Mouse (Mus musculus) kidney, adult 8-10 months (tissue): Measurements from ENCODE around the gene 1700074P13Rik.
"Not testable (repeated sequence)": the region's sequence is repeated elsewhere in the genome, so short reads cannot be mapped to it uniquely, and the experiment has no call there.

Experiments used
- DNase-seq, 2 experiments: peaks; one replicate each; pipeline ENCODE4 v3.0.0; 2022

The 1700074P13Rik gene

DNA sequence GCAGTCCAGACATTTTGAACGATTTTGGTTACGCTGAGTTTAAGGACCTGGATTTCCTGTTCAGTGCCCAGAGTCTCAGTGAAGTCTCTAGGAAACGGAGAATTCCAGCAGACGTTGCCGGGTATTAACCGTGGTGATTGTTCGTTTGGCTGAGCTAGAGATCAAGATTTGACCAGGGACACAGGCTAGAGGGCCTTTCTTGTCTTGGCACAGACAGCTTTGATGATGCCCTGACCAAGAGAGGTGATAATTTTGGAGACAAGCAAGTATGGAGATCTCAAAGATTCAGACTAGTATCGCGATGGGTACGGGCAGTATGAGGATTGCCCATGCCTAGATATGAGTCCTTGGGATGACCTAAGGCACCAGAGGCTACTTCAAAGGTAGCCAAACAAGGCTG is at the start of gene 1700074P13Rik:
1700074P13Rik (minus strand) TSS at position 101 of the 400 bp plus-strand sequence.
- no peak for DNase-seq

DNA sequence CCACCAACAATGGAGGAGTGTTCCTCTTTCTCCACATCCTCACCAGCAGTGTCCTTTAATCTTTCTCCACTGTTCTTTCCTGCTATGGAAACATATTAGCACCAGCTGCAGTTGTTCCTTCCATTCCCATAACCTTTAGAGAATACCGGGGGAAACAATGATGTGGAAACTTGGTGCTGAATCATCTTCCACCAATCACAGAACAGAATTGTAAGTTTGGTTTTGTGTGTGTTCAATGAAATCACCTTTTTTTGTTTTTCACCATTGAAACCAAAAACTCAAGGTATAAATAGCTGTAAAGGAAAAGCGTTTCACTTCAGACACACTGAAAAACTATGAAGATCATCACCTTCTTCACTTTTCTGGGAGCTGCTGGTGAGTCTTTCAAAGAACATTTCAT is 24.1 kb upstream of the 1700074P13Rik start, which contains the start of gene 1810009J06Rik:
1810009J06Rik (plus strand) TSS at position 301 of the 400 bp plus-strand sequence.
- DNase-seq = not testable (repeated sequence)

DNA sequence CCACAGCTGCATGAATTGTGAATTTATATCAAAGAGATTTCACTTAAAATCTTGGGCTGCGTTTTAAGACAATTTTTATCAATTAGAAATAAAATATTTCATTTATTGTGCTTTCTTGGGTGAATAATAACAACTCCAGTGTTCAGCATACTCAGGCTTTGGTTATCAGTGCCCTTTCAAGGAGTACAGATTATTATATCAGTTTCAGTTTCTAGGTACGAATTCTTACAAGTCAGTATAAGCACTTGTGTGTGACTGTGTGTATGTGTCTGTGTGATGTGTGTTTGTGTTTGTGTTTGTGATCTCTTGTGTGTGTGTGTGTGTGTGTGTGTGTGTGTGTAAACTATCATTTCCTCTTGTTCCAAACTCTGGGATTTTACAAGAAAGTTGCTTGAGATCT is 13.4 kb upstream of the 1700074P13Rik start:
- DNase-seq = no peak

DNA sequence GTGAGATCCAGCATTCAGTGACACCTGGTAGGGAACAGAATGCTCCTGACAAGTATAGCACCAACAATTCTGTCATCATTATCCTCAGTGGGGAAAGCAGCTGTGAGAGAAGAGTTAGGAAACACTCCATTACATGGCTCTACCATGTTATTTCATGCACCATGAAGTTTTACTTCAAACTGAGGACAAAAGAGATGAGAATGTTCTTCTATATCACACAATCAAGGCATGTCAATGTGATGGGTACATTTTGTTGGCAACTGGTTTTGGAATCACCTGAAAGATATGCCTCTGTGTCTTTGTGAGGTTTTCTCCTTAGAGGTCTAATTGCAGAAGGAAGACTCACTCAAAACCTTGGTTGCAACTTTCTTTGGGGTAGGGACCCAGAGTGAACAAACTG is 11.4 kb upstream of the 1700074P13Rik start, which contains the start of gene Gm4744:
Gm4744 (minus strand) TSS at position 101 of the 400 bp plus-strand sequence.
- no peak for DNase-seq

DNA sequence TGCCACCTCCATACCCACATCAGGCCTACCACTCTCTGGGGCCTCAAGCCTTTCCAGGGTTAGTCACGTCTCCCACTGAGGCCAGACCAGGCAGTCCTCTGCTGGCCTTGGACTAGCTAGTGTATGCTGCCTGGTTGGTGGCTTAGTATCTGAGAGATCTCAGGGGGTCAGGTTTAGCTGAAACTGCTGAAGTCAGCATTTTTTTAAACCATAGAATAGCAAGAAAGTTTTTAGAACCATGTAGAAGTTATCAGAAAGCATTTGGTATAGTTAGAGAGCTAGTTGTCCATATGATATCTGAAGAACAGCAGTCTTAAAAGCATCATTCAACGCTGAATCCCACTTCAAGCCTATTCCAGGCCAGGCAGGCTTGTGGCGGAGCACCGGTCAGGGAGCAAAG is 20.4 kb downstream of the 1700074P13Rik start:
- DNase-seq = no peak

DNA sequence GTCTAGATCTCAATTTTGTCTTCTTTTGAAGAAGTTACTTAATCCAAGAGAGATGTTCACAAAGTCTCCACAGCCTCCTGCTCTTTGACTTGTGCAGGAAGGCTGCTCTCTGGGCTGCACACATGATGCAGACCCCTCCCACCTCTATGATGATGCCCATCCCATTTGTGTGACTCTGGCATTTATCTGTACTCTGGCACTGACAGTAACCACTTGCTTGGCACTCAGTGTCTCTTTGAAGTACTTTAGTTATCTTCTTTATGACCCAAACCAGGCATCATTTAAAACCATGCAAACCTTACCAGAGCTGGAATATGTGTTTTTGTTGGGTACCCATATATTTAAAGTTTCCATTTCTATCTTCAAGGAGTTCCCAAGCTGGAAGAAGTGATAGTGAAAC is 40.1 kb downstream of the 1700074P13Rik start, which contains the start of gene Prss58:
Prss58 (minus strand) TSS at position 101 of the 400 bp plus-strand sequence.
- no peak for DNase-seq

DNA sequence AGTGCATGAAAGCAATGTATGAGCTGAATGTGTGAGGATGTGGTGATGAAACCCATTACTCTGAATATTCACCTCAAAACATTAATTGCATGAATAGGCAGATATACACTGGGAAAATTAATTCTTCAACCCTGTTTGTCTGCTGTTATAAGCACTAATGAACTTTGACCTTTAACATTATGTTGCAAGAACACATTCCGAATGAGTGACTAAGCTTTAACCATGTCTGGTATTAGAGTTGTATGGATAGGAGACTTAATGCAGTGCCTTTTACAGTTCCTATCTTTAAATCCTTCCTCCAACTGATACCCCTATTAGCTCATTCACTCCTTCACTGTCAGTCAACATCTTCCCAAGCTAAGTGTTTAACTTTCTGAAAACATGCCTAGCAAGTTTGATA is 45.6 kb downstream of the 1700074P13Rik start:
- DNase-seq = no peak

DNA sequence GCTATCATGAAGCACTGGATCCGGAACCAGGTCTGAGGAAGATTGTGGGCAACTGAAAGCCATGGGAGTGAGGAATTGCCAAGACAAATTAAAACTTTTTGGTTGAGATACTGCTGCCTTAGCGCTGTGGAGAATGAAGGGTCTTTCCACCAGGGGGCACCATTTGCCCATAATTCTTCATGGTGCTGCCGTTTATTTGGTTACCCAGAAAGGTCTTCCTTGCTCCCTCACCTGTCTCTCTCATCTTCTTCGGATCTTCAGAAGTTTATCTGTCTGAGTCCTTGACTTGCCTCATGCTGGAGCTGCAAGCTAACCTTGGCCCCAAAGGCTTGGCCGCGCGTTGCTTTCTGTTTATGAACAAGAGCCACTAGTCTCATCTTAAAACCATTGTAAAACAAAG is 46.8 kb downstream of the 1700074P13Rik start:
- DNase-seq = peak in 1 of 2 experiments; percentile 39

DNA sequence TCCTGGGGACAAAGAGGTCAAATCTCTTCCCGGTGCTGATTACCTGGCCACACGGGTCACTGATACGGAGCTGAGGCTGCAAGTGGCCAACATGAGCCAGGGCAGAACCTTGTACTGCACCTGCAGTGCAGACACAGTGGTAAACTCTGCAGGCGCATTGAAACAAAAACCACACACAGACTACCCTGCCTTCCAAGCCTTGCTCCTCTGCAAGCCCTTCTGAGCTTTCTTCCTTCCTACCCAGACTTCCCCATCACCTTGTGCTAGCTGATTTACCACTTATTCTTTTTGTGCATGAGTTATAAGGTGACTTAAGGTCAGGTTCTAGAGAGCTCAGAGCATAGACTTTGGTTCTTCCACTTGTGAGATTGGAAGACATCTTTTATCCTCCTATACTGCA is 48.6 kb downstream of the 1700074P13Rik start:
- DNase-seq = no peak

DNA sequence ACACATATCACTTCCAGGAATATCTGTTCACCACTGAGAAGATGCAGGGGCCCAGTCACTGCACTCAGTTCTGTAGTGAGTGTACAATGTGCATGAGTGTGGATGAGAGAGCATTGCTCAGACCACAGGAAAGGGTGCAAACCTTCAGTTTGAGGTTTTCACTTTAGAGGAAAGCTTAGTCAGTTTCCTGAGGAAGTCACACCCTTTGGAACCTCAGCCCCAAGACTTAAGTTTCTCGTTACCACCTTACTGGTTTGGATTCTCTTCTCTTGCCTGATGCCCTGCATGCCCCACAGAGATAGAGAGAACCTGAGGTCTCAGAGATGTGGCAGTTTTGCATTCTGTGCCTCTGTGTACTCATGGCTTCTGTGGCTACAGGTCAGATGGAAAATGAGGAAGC is 49.4 kb downstream of the 1700074P13Rik start:
- DNase-seq = no peak

DNA sequence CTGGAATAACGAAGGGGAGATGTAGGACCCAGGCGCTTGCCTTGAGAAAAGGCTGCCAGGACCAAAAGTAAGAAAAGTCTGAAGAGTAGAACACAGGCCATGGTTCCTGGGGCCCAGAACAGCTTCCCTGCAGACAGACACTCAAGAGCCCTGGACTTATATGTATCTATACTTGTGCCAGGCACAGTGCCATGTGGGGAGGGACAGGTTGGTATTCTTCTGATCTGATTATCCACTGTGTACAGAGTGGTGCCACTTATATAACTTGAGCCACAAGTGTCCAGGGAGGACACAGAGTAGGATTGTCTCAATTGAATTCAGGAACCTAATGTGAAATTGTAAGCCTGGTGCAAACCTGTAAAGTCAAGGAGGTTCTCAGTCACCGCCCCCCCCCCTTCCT is 53.0 kb downstream of the 1700074P13Rik start, which contains the start of gene Moxd2:
Moxd2 (minus strand) TSS at position 101 of the 400 bp plus-strand sequence.
- DNase-seq = no peak
